Mouse (Mus musculus): ENCODE measurements at regions not wholly inside any gene's neighbourhood (a gene's known extent, or its start where the extent isn't known, plus 50 kb on each side); places are given as distances from the start of the nearest gene placed in this dataset.

DNA sequence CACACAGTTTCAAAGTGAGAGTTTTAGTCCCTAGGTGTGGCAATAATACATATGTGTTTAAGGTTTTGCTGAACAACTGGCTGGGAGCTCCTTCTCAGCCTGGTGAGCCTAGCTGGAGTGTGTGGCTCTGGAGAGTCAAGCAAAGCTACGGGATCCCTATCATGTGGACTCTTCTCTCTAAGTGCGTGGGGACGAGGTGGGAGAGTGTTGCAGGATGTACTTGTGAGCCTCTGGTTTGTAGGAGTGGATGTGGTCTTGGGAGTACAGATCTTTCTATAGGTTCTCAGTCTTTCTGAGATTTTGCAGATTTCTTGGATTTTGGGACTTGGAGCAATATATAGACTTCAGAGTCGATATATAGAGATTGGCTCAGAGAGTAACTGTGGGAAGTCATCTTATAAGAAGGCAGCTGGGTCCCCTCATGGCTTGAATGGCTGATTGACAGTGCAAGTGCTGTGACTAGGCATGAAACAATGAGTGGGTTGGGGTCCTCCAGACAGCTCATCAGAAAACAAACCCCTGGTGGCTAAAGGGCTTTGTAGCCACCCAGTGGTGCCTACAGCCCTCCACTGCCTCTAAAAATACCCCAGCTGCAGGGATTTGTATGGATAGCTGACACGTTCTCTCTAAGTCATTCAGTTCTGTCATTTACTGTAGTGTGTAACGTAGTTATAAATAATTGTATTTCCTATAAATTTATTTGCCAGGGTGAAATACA lies 486.1 kb downstream of the Cdh26 start:
- H3K4me3 ChIP-seq = no peak overlapping the region
- DNase-seq (ENCODE audit: low spot score in 2 of 2) = no peak
- no peak overlapping the region for H3K27ac ChIP-seq
- no peak for TF ChIP-seq CTCF (conservative IDR thresholded peaks at IDR 0.05)

DNA sequence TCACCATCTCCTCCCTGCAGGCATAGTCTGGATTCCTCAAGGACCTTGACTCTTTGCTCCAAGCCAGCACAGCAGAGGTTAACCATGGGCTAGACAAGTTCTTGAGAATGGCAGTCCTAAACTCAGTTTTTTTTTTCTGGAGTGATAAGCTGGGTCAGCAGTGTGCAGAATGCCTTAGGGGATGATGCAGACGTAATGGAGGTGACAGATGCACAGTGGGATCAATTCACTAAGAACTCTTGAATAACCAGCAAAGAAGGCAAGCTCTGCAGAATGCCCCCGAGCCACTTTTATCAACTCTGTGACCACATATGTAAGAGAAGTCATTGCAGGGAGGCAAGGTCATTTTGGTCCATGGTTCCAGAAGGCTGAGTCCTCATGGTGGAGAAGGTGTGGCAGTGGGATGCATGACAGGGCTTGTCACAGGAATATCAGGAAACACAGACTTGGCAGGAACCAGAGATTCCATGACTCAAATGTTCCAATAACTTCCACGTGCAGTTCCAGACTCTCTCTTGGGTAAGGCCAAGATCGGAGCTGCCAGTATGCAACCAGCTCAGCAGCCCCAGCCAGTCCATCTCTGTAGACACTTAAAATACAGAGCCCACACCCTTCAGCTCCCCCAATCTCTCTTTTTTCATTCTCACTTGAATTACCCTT lies 494.3 kb downstream of the Cdh26 start:
- no peak overlapping the region for H3K4me3 ChIP-seq
- H3K27ac ChIP-seq = no peak overlapping the region
- no peak for DNase-seq (ENCODE audit: low spot score in 2 of 2)
- TF ChIP-seq CTCF (conservative IDR thresholded peaks at IDR 0.05) = no peak

DNA sequence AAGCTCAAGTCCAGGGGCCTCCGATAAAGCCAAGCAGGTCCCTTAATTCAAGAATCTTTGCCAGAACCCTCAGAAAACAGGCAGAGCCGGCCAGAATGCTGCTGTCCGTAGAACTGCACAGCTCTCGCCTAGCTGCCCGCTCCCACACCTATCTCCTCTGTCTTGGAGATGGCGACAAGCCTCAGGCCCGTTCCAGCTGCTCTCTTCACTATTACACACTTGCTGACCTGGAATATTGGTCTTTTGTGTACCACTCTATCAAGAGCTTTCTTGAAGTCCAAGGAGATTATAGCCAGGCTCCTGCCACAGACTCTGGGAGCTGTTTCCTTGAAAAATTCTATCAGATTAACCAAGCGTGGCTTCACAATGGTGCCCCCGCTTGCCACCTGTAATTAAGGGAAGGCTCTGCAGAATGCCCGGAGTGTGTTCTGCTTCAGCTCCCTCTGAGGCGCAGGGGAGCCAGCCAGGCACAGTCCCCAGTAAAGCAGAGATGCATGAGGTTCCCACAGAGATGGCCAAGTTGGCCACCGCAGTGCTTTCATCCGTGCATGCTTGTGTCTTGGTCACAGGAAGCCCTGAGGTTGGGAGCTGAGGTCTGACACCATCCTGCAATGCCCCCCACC lies 496.8 kb downstream of the Cdh26 start:
- DNase-seq (ENCODE audit: low spot score in 2 of 2) = no peak
- Histone ChIP-seq H3K27ac (no peak overlapping the region), H3K4me3 (no peak overlapping the region)
- no peak for TF ChIP-seq CTCF (conservative IDR thresholded peaks at IDR 0.05)

DNA sequence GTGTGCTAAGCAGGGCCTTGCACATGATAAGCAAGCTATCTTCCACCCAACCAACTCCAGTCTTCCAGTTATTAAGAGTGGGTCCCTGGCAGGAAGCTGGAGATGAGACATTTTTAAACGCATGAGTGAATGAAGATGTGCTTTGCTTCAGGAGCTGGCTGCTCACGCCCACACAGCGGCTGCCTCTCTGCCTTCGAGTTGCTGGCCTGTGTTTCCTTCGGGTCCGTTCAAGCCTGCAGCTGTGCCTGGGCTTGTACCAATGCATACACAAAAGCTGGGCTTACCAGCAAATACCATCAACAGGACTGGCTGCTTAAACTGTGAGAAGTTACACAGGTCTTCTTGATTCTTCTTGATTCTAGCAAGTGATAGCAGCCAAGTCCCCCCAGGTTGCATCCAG lies 498.7 kb downstream of the Cdh26 start:
- no peak for TF ChIP-seq CTCF (conservative IDR thresholded peaks at IDR 0.05)
- H3K27ac ChIP-seq = no peak overlapping the region
- no peak for DNase-seq (ENCODE audit: low spot score in 2 of 2)
- H3K4me3 ChIP-seq = no peak overlapping the region

DNA sequence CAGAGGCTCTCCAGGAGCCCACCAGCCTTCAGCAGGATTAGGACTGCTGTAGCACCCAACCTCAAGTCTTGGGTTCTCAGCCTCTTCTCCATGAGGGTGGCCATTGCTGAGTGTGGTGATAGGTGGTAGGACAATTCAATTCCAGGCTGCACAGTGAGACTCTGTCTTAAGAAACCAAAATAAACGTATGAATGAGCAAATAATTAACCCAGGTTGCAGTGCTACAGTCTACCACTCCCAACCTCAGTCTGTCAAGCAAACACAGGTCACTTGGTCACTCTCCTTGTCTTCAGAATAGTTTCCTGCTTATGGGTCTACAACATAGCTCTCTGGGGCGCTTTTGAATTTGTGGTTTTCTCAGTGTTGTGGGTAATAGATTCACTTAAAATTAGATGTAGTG lies 499.8 kb downstream of the Cdh26 start:
- Histone ChIP-seq H3K4me3 (no peak overlapping the region), H3K27ac (no peak overlapping the region)
- no peak for DNase-seq (ENCODE audit: low spot score in 2 of 2)
- no peak for TF ChIP-seq CTCF (conservative IDR thresholded peaks at IDR 0.05)

DNA sequence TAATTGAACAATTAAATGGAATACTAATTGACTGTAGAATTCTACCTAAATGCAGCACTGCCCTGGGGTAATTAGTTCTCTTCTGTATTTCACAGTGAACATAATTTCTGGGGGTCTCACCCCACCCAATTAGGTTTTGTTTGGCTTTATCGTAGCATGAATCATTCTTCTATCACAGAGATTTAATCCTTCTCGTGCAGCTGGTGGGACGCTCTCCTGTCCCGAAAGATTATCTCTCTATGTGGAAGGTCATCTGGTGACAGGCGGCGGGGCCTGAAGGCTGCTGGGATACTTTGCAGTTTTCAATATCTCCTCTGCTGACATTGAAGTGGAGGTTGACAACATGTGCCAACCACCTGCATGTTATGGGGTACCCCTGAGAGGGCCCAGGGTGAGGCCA lies 493.8 kb upstream of the Cdh4 start:
- TF ChIP-seq CTCF (conservative IDR thresholded peaks at IDR 0.05) = no peak

DNA sequence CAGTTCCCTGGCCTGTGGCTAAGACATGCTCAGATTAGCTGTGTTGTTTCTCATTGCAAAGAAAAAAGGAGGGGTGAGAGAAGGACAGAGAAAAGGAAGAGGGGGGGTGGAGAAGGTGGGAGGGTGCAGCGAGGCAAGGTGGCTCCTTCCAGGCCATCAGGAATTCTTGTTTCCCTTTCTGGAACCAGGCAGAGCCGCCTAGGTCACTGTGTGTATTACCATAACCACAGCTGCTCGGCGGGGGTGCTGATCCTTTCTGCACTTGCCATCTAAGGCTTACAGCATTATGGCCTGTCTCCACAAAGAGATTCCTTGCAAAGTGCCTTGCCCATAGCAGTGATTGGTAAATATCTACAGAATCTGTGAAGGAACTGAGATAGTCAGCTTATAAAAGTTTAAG lies 493.1 kb upstream of the Cdh4 start:
- no peak overlapping the region for H3K4me3 ChIP-seq
- DNase-seq (ENCODE audit: low spot score in 2 of 2) = no peak
- H3K27ac ChIP-seq = no peak overlapping the region
- no peak for TF ChIP-seq CTCF (conservative IDR thresholded peaks at IDR 0.05)

More for the DNA sequence above, 493.8 kb upstream of the Cdh4 start:
- H3K4me3 ChIP-seq = no peak overlapping the region
- no peak overlapping the region for H3K27ac ChIP-seq
- DNase-seq (ENCODE audit: low spot score in 2 of 2) = no peak

DNA sequence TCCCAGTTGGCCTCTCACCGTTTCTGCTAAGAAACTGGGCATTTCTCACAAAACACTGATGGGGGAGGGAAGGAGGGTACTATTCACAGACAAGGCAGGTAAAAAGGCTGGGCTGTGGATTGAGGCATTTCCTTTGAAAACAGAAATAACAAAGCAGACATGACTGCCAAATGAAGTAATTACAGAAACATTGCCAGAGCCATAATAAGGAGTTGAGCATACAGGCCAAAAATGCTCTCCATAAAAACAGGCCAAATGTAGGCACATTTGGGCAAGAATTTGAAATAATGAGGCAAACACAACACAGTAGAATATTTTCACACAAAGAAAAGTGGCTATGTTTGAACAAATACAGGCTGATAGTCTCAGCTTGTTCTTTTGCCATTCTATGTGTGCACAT lies 491.9 kb upstream of the Cdh4 start:
- DNase-seq (ENCODE audit: low spot score in 2 of 2) = peak in 1 of 2 experiments; percentile 7
- TF ChIP-seq CTCF (conservative IDR thresholded peaks at IDR 0.05) = no peak
- no peak overlapping the region for H3K4me3 ChIP-seq
- no peak overlapping the region for H3K27ac ChIP-seq

DNA sequence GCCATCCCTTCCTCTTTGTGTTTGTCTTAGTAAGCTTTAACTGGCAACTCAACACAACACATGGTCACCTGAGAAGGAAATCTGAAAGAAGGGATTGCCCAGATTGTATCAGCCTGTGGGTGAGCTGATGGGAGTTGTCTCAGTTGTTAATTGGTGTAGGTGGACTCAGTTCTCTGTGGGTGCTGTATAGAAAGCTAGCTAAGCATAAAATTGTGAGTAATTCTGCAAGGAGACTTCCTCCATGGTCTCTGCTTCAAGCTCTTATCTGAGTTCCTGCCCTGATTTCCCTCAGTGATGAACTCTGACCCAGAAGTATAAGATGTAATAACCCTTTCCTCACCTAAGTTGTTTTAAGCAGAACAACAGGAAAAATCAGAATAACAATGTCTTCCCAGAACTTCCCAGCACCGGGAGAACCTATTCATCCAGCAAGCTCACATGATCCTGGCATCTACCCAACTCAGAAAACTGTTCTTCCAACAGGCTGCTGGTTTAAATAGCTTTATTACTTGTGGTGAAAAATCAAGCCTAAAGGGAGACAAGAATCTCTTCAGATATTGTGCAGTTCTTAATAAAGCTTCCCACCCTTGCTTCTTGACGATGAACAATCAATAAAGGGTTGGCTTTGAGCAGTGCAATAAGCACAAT lies 487.7 kb upstream of the Cdh4 start:
- no peak for TF ChIP-seq CTCF (conservative IDR thresholded peaks at IDR 0.05)
- Histone ChIP-seq H3K4me3 (no peak overlapping the region), H3K27ac (no peak overlapping the region)
- peak in 1 of 2 experiments; percentile 5 for DNase-seq (ENCODE audit: low spot score in 2 of 2)

DNA sequence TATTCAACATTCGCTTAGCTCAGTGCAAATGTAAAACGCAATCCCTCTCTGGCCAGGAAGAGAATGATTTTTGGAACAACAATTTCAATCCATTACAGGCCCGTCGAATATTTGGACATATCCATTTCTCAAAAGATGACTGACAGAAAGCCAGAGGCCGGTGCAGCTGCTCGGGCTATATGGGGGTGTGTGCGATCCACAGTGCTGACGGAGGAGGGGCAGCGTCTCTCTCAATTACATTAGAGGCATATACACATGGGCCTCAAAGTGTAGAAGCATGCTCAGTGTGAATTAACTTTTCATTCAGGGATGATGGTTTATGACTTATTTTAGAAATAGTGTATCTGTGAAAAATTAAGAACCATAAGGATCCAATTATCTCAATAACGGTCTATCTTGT lies 483.4 kb upstream of the Cdh4 start:
- no peak for DNase-seq (ENCODE audit: low spot score in 2 of 2)
- TF ChIP-seq CTCF (conservative IDR thresholded peaks at IDR 0.05) = no peak
- Histone ChIP-seq H3K4me3 (no peak overlapping the region), H3K27ac (no peak overlapping the region)

DNA sequence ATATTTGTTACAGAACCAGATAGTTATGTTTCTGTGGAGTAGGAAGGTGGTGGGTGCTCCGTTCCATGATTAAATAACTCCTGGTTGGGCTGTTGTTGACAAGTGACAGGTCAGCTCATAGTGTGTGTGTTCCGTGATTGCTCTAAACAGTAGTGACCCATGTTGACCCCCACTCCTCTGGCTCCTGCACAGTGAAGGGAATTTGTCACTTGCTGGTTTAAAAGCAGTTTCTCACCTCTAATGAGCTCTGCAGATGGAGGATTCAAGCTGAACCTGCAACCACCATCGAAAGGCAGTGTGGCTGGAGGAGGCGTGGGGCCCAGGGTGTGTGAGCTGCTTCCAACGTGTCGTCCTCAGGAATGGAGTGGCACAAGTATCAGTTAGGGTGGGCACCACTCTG lies 482.6 kb upstream of the Cdh4 start:
- Histone ChIP-seq H3K27ac (no peak overlapping the region), H3K4me3 (no peak overlapping the region)
- no peak for DNase-seq (ENCODE audit: low spot score in 2 of 2)
- no peak for TF ChIP-seq CTCF (conservative IDR thresholded peaks at IDR 0.05)

DNA sequence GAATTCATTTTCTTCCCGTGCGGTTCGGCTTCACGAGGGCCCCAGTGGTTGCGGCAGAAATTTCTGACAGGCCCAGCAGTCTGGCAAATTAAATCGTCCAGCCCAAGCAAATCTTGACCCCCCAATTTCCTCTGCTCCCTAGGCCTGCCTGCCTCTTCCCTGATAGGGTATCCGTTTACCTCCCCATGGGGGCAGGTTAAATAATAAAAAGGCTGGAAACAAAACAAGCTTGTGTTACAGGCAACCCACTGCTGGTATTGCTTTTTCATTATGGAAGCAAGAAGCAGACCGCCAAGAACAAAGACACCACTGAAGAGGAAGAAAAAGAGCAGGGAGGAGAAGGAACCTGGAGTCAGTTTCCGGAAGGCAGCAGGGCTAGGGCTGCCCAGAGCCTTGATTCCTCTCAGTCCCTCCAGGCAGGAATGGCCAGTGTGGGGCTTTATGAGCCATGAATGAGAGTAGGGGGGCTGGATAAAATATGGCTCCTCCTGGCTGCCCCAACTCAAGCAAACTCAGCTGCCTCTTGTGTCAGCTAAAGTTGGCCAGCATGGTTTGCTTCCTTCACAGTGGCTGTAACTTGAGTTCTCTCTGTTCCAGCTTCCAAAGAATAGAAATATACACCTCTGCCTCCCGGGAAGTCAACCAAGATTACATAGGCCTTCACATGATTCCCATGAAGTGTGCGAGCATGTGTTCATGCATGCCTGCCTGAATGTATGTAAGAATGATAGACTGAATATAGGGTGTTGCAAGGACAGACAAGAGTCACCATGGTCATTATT lies 474.5 kb upstream of the Cdh4 start:
- H3K4me3 ChIP-seq = no peak overlapping the region
- no peak overlapping the region for H3K27ac ChIP-seq
- no peak for DNase-seq (ENCODE audit: low spot score in 2 of 2)
- TF ChIP-seq CTCF (conservative IDR thresholded peaks at IDR 0.05) = no peak

DNA sequence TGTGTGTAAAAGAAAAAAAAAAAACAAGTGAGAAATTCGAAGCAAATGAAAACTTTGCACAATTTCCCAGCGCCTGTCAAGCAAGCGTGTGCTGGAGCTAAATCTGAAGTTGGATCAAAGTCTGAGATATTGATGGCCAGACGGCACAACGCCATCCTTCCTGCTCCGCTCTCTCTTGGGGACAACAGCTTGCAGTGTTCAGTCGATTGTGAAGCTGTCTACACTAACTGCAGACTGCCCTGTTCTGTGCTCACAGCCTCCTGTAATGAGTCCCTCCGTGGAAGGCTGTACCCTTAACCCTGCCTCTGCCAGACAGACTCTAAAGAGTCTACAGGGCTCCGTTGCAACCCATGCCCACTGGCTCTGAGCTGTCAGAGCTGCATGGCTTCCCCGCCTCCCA lies 472.5 kb upstream of the Cdh4 start:
- no peak for TF ChIP-seq CTCF (conservative IDR thresholded peaks at IDR 0.05)
- H3K27ac ChIP-seq = no peak overlapping the region
- no peak overlapping the region for H3K4me3 ChIP-seq
- no peak for DNase-seq (ENCODE audit: low spot score in 2 of 2)
